Mouse (Mus musculus): ENCODE results near the gene Ubb.

DNA sequence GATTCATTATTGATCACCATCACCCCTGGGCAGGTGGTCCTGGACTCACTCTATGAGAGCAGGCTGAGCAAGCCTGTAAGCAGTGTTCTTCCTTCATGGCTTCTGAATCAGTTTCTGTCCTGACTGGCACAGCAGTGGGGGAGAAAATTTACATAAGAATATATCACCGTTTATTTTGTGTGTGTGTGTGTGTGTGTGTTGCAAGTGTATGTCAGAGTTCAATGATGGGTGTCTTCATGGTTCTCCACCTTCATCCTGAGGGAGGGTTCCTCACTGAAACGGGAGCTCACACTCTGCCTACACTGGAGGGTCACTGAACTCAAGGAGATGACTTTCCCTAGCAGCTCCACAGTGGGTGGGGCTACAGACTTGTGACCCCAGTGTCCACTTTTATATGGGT lies 10.0 kb upstream of the Ubb start:
- TF ChIP-seq EP300 (optimal IDR thresholded peaks at IDR 0.05) (no peak), CTCF (IDR thresholded peaks at IDR 0.05; ENCODE audit: low read depth) (no peak)
